Mouse (Mus musculus): Measurements from ENCODE around the gene Kcnj4. TPM values are rescaled to one million over a fixed set of nuclear protein-coding genes. Genes with fewer than 3 reads are reported as not detected.

Gene Kcnj4
- polyA plus RNA-seq, 1 experiment from 2014 or later: not detected

DNA sequence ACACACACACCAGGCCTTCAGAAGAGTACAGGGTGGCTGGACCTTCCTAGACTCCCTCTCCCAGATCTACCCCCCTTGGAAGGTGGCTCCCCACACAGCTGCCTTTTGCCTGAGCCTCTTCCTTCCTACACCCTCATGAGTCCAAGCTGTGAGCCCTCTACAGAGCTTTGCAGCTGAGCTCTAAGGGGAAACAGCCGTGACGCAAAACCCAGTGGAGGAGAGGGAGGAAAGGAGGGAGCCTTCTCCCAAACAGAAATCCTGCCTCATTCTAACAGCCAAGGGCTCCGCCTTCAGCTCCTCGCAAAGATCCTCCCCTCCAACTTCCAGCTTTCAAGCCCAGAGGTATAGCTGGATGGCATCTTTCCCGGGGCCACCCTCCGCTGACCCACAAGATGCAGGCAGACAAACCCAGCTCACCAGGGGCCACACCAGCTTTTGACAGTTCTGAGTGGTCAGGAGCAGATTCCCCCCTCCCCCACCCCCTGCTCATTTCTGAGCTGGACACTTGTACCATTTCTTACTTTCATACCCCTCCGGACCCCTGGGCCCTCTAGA, 61.1 kb downstream of the Kcnj4 start:
- no peak for ATAC-seq (ENCODE audit: low FRiP score, low read depth)
- Histone ChIP-seq H3K4me1 (replicated peaks) (peaks cover 29% of the 10 kb centered on the region), H3K27ac (replicated peaks) (no peak overlapping the region), H3K4me3 (no peak overlapping the region), H3K4me2 (no peak overlapping the region), H3K9ac (no peak overlapping the region), H3K36me3 (no peaks in the 10 kb centered on the region), H3K9me3 (no peaks in the 10 kb centered on the region), H3K27me3 (no peaks in the 10 kb centered on the region)
- WGBS: 58% methylated on average over 7 of the region's 7 CpGs

- Histone ChIP-seq H3K9ac (no peak overlapping the region), H3K27ac (replicated peaks) (no peak overlapping the region)
These were observed 62.0 kb downstream of the Kcnj4 start for GRCm38 (mm10) chr15:79442961-79443518.

DNA sequence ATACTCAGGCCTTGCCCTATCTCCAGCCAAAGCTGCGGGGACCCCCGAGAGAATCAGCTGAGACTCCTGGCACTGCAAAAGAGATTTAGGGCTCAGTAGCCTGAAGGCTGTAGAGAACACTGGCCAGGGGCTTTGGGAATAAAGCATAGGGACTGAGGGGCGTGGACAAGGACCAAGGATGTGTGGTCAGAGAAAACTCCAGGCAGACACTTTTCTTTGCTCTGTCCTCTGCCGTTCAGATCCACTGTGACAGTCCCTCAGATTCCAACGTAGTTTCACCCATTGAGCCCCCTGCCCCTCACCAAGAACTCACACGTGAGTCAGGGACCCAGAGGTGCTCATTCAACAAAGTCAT, 62.8 kb downstream of the Kcnj4 start:
- Histone ChIP-seq H3K36me3 (0 out of 2 replicates have a peak, but pooled peaks cover 2% of the 10 kb centered on the region), H3K27ac (replicated peaks) (peak overlapping the region; percentile 97), H3K9ac (peak overlapping the region; percentile 100), H3K9me3 (no peaks in the 10 kb centered on the region), H3K27me3 (no peaks in the 10 kb centered on the region), H3K4me3 (peak overlapping the region; percentile 95), H3K4me1 (replicated peaks) (peaks cover 46% of the 10 kb centered on the region), H3K4me2 (peak overlapping the region; percentile 95)
- ATAC-seq (ENCODE audit: low FRiP score, low read depth): peak; percentile 1; the same call in 1 of the 2 replicates
- WGBS: 2% methylated on average over 6 of the region's 6 CpGs

More at GRCm38 (mm10) chr15:79442961-79443518, 62.0 kb downstream of the Kcnj4 start:
- no peaks in the 10 kb centered on the region for H3K27me3 ChIP-seq
- H3K4me3 ChIP-seq: no peak overlapping the region
- WGBS: 82% methylated on average over 9 of the region's 9 CpGs
- H3K4me1 ChIP-seq (replicated peaks): peaks cover 38% of the 10 kb centered on the region
- no peaks in the 10 kb centered on the region for H3K36me3 ChIP-seq
- no peaks in the 10 kb centered on the region for H3K9me3 ChIP-seq
- peak overlapping the region; percentile 95 for H3K4me2 ChIP-seq
- no peak for ATAC-seq (ENCODE audit: low FRiP score, low read depth)

GRCm38 (mm10) chr15:79441331-79442256, 63.4 kb downstream of the Kcnj4 start:
- peak; percentile 76 for ATAC-seq (ENCODE audit: low FRiP score, low read depth)
- H3K4me1 ChIP-seq (replicated peaks): peaks cover 53% of the 10 kb centered on the region
- H3K9me3 ChIP-seq: no peaks in the 10 kb centered on the region
- H3K4me2 ChIP-seq: peak overlapping the region; percentile 95
- peak overlapping the region; percentile 100 for H3K9ac ChIP-seq
- H3K27me3 ChIP-seq: no peaks in the 10 kb centered on the region
- peak overlapping the region; percentile 95 for H3K4me3 ChIP-seq
- 2% methylated on average over 87 of the region's 107 CpGs for WGBS
- H3K27ac ChIP-seq (replicated peaks): peak overlapping the region; percentile 97
- H3K36me3 ChIP-seq: 0 out of 2 replicates have a peak, but pooled peaks cover 2% of the 10 kb centered on the region

- Histone ChIP-seq H3K27ac (replicated peaks) (peak overlapping the region; percentile 97), H3K4me1 (replicated peaks) (peaks cover 61% of the 10 kb centered on the region), H3K4me3 (peak overlapping the region; percentile 95), H3K9me3 (no peaks in the 10 kb centered on the region), H3K27me3 (no peaks in the 10 kb centered on the region), H3K9ac (peak overlapping the region; percentile 100), H3K36me3 (0 out of 2 replicates have a peak, but pooled peaks cover 2% of the 10 kb centered on the region), H3K4me2 (peak overlapping the region; percentile 95)
- ATAC-seq (ENCODE audit: low FRiP score, low read depth): 0 out of 2 replicates have a peak, but pooled peaks have one; percentile 12
- 10% methylated on average over 11 of the region's 11 CpGs for WGBS
These were observed 64.2 kb downstream of the Kcnj4 start for GRCm38 (mm10) chr15:79440651-79441330.

GRCm38 (mm10) chr15:79440223-79440622, 64.8 kb downstream of the Kcnj4 start:
- H3K36me3 ChIP-seq: 0 out of 2 replicates have a peak, but pooled peaks cover 4% of the 10 kb centered on the region
- no peak for ATAC-seq (ENCODE audit: low FRiP score, low read depth)
- H3K27me3 ChIP-seq: no peaks in the 10 kb centered on the region
- H3K4me2 ChIP-seq: peak overlapping the region; percentile 95
- H3K9me3 ChIP-seq: no peaks in the 10 kb centered on the region
- H3K4me1 ChIP-seq (replicated peaks): peaks cover 66% of the 10 kb centered on the region
- 61% methylated on average over 4 of the region's 4 CpGs for WGBS
- peak overlapping the region; percentile 95 for H3K4me3 ChIP-seq
- H3K27ac ChIP-seq (replicated peaks): peak overlapping the region; percentile 52; the same call in 1 of the 2 replicates
- peak overlapping the region; percentile 100 for H3K9ac ChIP-seq

DNA sequence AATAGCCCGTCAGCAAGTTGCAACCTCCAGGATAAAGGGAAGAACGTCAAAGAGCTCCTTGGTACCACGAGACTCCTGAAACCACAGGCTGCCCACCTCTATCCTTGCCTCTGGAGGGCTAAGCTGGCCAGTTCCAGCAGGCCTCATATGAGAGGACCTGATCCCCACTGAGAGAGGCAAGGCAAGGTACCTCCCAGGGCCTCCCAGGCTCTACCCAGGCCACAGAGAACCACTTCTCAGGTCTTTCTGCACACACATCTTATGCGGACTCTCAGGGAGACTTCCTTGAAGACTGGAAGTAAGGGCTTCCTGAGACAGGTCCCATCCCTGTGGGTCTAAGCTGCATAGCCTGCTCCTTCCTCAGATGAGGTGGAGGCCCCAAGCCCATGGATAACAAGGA, 65.7 kb downstream of the Kcnj4 start:
- peak overlapping the region; percentile 95 for H3K4me2 ChIP-seq
- 0 out of 2 replicates have a peak overlapping the region, but pooled peaks have one; percentile 1 for H3K9ac ChIP-seq
- peak overlapping the region; percentile 95; the same call in 1 of the 2 replicates for H3K4me3 ChIP-seq
- H3K9me3 ChIP-seq: no peaks in the 10 kb centered on the region
- no peaks in the 10 kb centered on the region for H3K27me3 ChIP-seq
- no peak for ATAC-seq (ENCODE audit: low FRiP score, low read depth)
- no peak overlapping the region for H3K27ac ChIP-seq (replicated peaks)
- peaks cover 11% of the 10 kb centered on the region; the same call in 1 of the 2 replicates for H3K36me3 ChIP-seq
- 76% methylated on average over 4 of the region's 4 CpGs for WGBS
- peaks cover 73% of the 10 kb centered on the region for H3K4me1 ChIP-seq (replicated peaks)

- WGBS: 73% methylated on average over 8 of the region's 8 CpGs
- Histone ChIP-seq H3K27me3 (no peaks in the 10 kb centered on the region), H3K4me3 (no peak overlapping the region), H3K9me3 (no peaks in the 10 kb centered on the region), H3K4me2 (peak overlapping the region; percentile 95), H3K27ac (replicated peaks) (no peak overlapping the region), H3K36me3 (peaks cover 17% of the 10 kb centered on the region), H3K9ac (no peak overlapping the region), H3K4me1 (replicated peaks) (peaks cover 76% of the 10 kb centered on the region)
- ATAC-seq (ENCODE audit: low FRiP score, low read depth): no peak
These were observed 66.2 kb downstream of the Kcnj4 start for GRCm38 (mm10) chr15:79438816-79439215.

GRCm38 (mm10) chr15:79438209-79438810, 66.7 kb downstream of the Kcnj4 start:
- 83% methylated on average over 6 of the region's 6 CpGs for WGBS
- no peak overlapping the region for H3K4me3 ChIP-seq

GRCm38 (mm10) chr15:79437541-79438208, 67.4 kb downstream of the Kcnj4 start:
- Histone ChIP-seq H3K4me3 (no peak overlapping the region), H3K9me3 (no peaks in the 10 kb centered on the region), H3K4me2 (no peak overlapping the region), H3K36me3 (peaks cover 20% of the 10 kb centered on the region), H3K9ac (no peak overlapping the region), H3K4me1 (replicated peaks) (peaks cover 79% of the 10 kb centered on the region), H3K27ac (replicated peaks) (no peak overlapping the region), H3K27me3 (no peaks in the 10 kb centered on the region)
- no peak for ATAC-seq (ENCODE audit: low FRiP score, low read depth)
- 89% methylated on average over 12 of the region's 12 CpGs for WGBS

More at GRCm38 (mm10) chr15:79438209-79438810, 66.7 kb downstream of the Kcnj4 start:
- H3K4me1 ChIP-seq (replicated peaks): peaks cover 77% of the 10 kb centered on the region
- H3K9me3 ChIP-seq: no peaks in the 10 kb centered on the region
- H3K27me3 ChIP-seq: no peaks in the 10 kb centered on the region
- no peak for ATAC-seq (ENCODE audit: low FRiP score, low read depth)
- H3K36me3 ChIP-seq: peaks cover 20% of the 10 kb centered on the region
- H3K27ac ChIP-seq (replicated peaks): no peak overlapping the region
- peak overlapping the region; percentile 95 for H3K4me2 ChIP-seq
- no peak overlapping the region; the same call in 1 of the 2 replicates for H3K9ac ChIP-seq

Measured in hindbrain, embryonic 15.5 days (tissue).